Mouse (Mus musculus) thymus, postnatal 10 days (tissue): ENCODE measurements around the gene Gm1113.

Experiments
- DNase-seq, 2 experiments: peaks; one replicate each; pipeline ENCODE4 v3.0.0; 2021; ENCODE audit warnings: low spot score in 2 of 2

Gm1113 gene

GRCm38 (mm10) chr9:35518169-35518568, at the start of gene Gm1113:
Gm1113 (minus strand) TSS chr9:35518269.
- no peak for DNase-seq

- no peak for DNase-seq
Measured at GRCm38 (mm10) chr9:35564536-35565240, 46.6 kb upstream of the Gm1113 start.

GRCm38 (mm10) chr9:35561583-35561982, 43.5 kb upstream of the Gm1113 start:
- DNase-seq: no peak

- DNase-seq: no peak
Measured at GRCm38 (mm10) chr9:35561076-35561475, 43.0 kb upstream of the Gm1113 start.

GRCm38 (mm10) chr9:35559009-35559890, 41.2 kb upstream of the Gm1113 start:
- peak; percentile 77 to 81 for DNase-seq

- peak; percentile 23 to 38 for DNase-seq
Measured at GRCm38 (mm10) chr9:35558257-35559008, 40.4 kb upstream of the Gm1113 start, which contains the start of the genes Ddx25 and Pus3. Ddx25 (minus strand) TSS chr9:35558528. Pus3 (plus strand) TSS chr9:35558595.

- no peak for DNase-seq
Measured at GRCm38 (mm10) chr9:35556494-35557102, 38.5 kb upstream of the Gm1113 start.

- no peak for DNase-seq
Measured at GRCm38 (mm10) chr9:35548455-35548854, 30.4 kb upstream of the Gm1113 start.

- no peak for DNase-seq
Measured at GRCm38 (mm10) chr9:35546745-35547144, 28.7 kb upstream of the Gm1113 start.

GRCm38 (mm10) chr9:35545704-35546103, 27.6 kb upstream of the Gm1113 start:
- DNase-seq: no peak

GRCm38 (mm10) chr9:35544666-35545065, 26.6 kb upstream of the Gm1113 start:
- DNase-seq: no peak

GRCm38 (mm10) chr9:35543099-35543860, 25.2 kb upstream of the Gm1113 start:
- no peak for DNase-seq

- no peak for DNase-seq
Measured at GRCm38 (mm10) chr9:35541941-35542340, 23.9 kb upstream of the Gm1113 start.

GRCm38 (mm10) chr9:35541488-35541887, 23.4 kb upstream of the Gm1113 start:
- peak; percentile 41 to 83 for DNase-seq

- DNase-seq: no peak
Measured at GRCm38 (mm10) chr9:35541024-35541423, 23.0 kb upstream of the Gm1113 start.

- DNase-seq: no peak
Measured at GRCm38 (mm10) chr9:35539001-35539750, 21.1 kb upstream of the Gm1113 start.

GRCm38 (mm10) chr9:35535876-35536275, 17.8 kb upstream of the Gm1113 start:
- DNase-seq: no peak

GRCm38 (mm10) chr9:35535110-35535509, 17.0 kb upstream of the Gm1113 start:
- DNase-seq: peak in 1 of 2 experiments; percentile 47

- no peak for DNase-seq
Measured at GRCm38 (mm10) chr9:35533266-35533665, 15.2 kb upstream of the Gm1113 start.

- DNase-seq: no peak
Measured at GRCm38 (mm10) chr9:35529796-35530195, 11.7 kb upstream of the Gm1113 start.
